Mouse (Mus musculus): ENCODE data around the gene Sdk1.

GRCm38 (mm10) chr5:141836892-141837455 is 595.7 kb downstream of the Sdk1 start:
- TF ChIP-seq POLR2A (IDR thresholded peaks at IDR 0.05; ENCODE audit: low read depth, low read length) = no peak
- TF ChIP-seq CTCF (IDR thresholded peaks at IDR 0.05; ENCODE audit: extremely low read depth, insufficient read length, insufficient replicate concordance, low read depth, low read length) = no peak

Data from small intestine, adult 2 months (tissue).